Comparison of ENCODE assay signal across 9 mouse cellular contexts in the genomic region with DNA sequence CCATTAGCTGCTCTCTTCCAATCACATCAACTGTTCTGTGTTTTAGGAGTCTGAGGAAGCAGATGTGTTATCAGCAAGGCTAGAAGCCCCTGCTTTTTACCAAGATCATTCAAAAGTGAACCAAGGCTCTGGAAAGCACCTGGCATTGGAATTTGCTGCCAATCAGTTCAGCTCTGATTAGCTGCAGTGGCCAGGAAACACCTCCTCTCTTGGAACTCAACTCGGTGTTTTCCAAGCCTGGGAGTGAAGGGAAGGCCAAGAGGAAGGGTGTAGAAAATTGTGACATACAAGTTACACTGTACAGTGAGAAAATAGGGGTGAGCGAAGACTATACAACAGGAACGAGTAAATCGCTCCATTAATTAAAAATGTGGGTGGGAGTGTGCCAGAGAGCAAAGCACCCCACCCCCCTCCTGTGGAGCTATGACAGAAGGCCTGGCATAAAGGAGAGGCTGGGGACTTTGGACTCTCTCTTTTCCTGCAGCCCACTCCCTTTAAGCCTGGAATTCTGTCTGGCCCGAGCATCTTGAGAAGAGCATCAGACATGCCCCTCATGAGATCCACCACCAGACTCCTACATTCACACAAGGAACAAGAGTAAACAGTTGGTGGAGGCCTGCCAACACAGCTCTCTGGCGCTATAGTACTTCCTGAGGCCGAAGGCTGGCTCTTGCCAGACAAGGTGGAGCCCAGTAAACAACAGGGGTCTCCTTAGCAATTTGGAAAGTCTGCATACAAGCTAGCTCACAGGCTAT.
DNase-seq lines count a peak whose midpoint lies in the region; ATAC-seq and TF ChIP-seq lines count a peak whose summit lies in the region.
"Had no signal": no experiment of that assay in that cellular context is flagged by ENCODE, and none has a peak within 500 bp of the region (broad histone marks: within the 10 kb centered on the region; RNA-seq: fewer than 3 reads in every experiment).

No protein-coding gene starts in this region.

- no peak overlapping the region for H3K4me3 ChIP-seq in heart, embryonic 11.5 days (ENCODE audit: low read depth, low read length)
- H3K4me3 ChIP-seq in kidney, adult 2 months (ENCODE audit: insufficient read depth, low read depth, low read length): no peak overlapping the region
- H3K4me3 ChIP-seq: liver, embryonic 15.5 days had no signal

- H3K9me3 ChIP-seq in heart, embryonic 11.5 days (replicated peaks; ENCODE audit: control insufficient read depth, low read length): no peaks in the 10 kb centered on the region
- H3K9me3 ChIP-seq: liver, embryonic 15.5 days had no signal

- DNase-seq in heart, adult 11 months: peak; percentile 95
- DNase-seq in urinary bladder, postnatal 14 days (ENCODE audit: low spot score): peak; percentile 38
- DNase-seq in urinary bladder, postnatal 10 days (ENCODE audit: low spot score): no peak
- DNase-seq in kidney, adult 2 months: peak; percentile 65
- DNase-seq in lung, postnatal 25 days (ENCODE audit: low spot score): peak; percentile 77
- no peak for DNase-seq in yolk sac, embryonic 10.5 days (ENCODE audit: low spot score)
- DNase-seq in adrenal gland, postnatal 25 days: no peak

- no peak for TF ChIP-seq CTCF in kidney, adult 2 months (conservative IDR thresholded peaks at IDR 0.05; ENCODE audit: insufficient read depth, insufficient read length, low read depth, low read length)

- no peaks in the 10 kb centered on the region for H3K4me1 ChIP-seq in heart, embryonic 11.5 days (ENCODE audit: control insufficient read depth, insufficient read depth, low read length)
- no peaks in the 10 kb centered on the region for H3K4me1 ChIP-seq in kidney, adult 2 months (ENCODE audit: control insufficient read depth, insufficient read depth, low read length)
- H3K4me1 ChIP-seq: liver, embryonic 15.5 days had no signal

- no peak overlapping the region for H3K9ac ChIP-seq in heart, embryonic 11.5 days (ENCODE audit: low read depth, low read length)
- H3K9ac ChIP-seq: liver, embryonic 15.5 days had no signal

- WGBS in heart, embryonic 11.5 days (ENCODE audit: insufficient replicate concordance): 73% methylated on average over 7 of the region's 7 CpGs
- 46% methylated on average over 7 of the region's 7 CpGs for WGBS in kidney, adult 2 months

- no peaks in the 10 kb centered on the region for H3K27me3 ChIP-seq in heart, embryonic 11.5 days (ENCODE audit: control insufficient read depth, insufficient read depth, low read length)
- no peaks in the 10 kb centered on the region for H3K27me3 ChIP-seq in kidney, adult 2 months (replicated peaks; ENCODE audit: control insufficient read depth, insufficient read depth, low read length)
- H3K27me3 ChIP-seq: liver, embryonic 15.5 days had no signal

- no peak; the same call in 1 of the 2 replicates for ATAC-seq in heart, embryonic 11.5 days (replicated peaks; ENCODE audit: insufficient number of reproducible peaks, low FRiP score, low TSS enrichment)

- TF ChIP-seq POLR2A in kidney, adult 2 months (IDR thresholded peaks at IDR 0.05; ENCODE audit: low read depth, low read length): no peak

- no peak overlapping the region for H3K27ac ChIP-seq in heart, embryonic 11.5 days (ENCODE audit: low read depth, low read length)
- H3K27ac ChIP-seq in kidney, adult 2 months (ENCODE audit: insufficient read depth, low read depth, low read length): no peak overlapping the region
- H3K27ac ChIP-seq: liver, embryonic 15.5 days had no signal

- H3K4me2 ChIP-seq in heart, embryonic 11.5 days: no peak overlapping the region
- H3K4me2 ChIP-seq: liver, embryonic 15.5 days had no signal

- no peaks in the 10 kb centered on the region for H3K36me3 ChIP-seq in heart, embryonic 11.5 days (ENCODE audit: control insufficient read depth, insufficient read depth, low read length)
- H3K36me3 ChIP-seq in kidney, adult 2 months (ENCODE audit: control insufficient read depth, insufficient read depth, low read length): no peaks in the 10 kb centered on the region
- H3K36me3 ChIP-seq: liver, embryonic 15.5 days had no signal

Comparison
In these comparisons a context has a peak if more than half of its experiments do, and no peak if none do; other contexts are left out.
1. DNase-seq: peak in heart, adult 11 months (single experiment), urinary bladder, postnatal 14 days (single experiment), kidney, adult 2 months (single experiment) and lung, postnatal 25 days (single experiment); none in urinary bladder, postnatal 10 days (single experiment), yolk sac, embryonic 10.5 days (single experiment) and adrenal gland, postnatal 25 days (single experiment).